Mouse (Mus musculus) E14TG2a.4 (cell line): ENCODE measurements around the gene Ccdc97.
A peak's percentile ranks its signal among the peaks of the same experiment; 100 is the strongest.

Experiments used
- CTCF ChIP-seq: conservative IDR thresholded peaks from 2 replicates; pipeline ENCODE4 v1.5.1; 2014; ENCODE audit warnings: low read length
- NANOG ChIP-seq: IDR thresholded peaks from 2 replicates; pipeline ENCODE4 v1.6.1; 2014; ENCODE audit warnings: borderline replicate concordance, low read length, mixed read lengths
- POU5F1 ChIP-seq: IDR thresholded peaks from 2 replicates; pipeline ENCODE4 v1.6.1; 2014; ENCODE audit warnings: low read length, borderline replicate concordance

- TF ChIP-seq CTCF (peak; percentile 50), POU5F1 (no peak), NANOG (no peak)
Observed at GRCm38 (mm10) chr7:25702350-25702749, 16.5 kb downstream of the Ccdc97 start.
